Comparison of ENCODE assay signal across 8 mouse cellular contexts in genomic region chr17:33928251-33928947, GRCm38 (mm10). TPM values are rescaled to one million over a fixed set of nuclear protein-coding genes. Genes with fewer than 3 reads are reported as not detected.
DNase-seq lines count a peak whose midpoint lies in the region; ATAC-seq and TF ChIP-seq lines count a peak whose summit lies in the region.

No protein-coding gene starts in this region.

- peaks cover 24% of the 10 kb centered on the region for H3K79me2 ChIP-seq in MEL (ENCODE audit: control insufficient read depth, insufficient read depth, low read length, poor library complexity)

- TF ChIP-seq CTCF in MEL (IDR thresholded peaks at IDR 0.05 in 2 of 3, conservative IDR thresholded peaks at IDR 0.05 in 1 of 3; ENCODE audit: control insufficient read depth in 1 of 3, insufficient read depth in 1 of 3, low read depth in 2 of 3, low read length in 3 of 3, poor library complexity in 1 of 3, severe bottlenecking in 1 of 3) = no peak

- no peak for TF ChIP-seq POLR2A in MEL (IDR thresholded peaks at IDR 0.05; ENCODE audit: control insufficient read depth in 1 of 2, insufficient read depth in 1 of 2, low read depth in 1 of 2, low read length in 2 of 2, poor library complexity in 1 of 2)

- peak overlapping the region; percentile 96 for H3K4me3 ChIP-seq in heart, embryonic 13.5 days
- peak overlapping the region; percentile 74 to 78 for H3K4me3 ChIP-seq in MEL (ENCODE audit: control insufficient read depth in 1 of 2, insufficient read depth in 1 of 2, low read depth in 2 of 2, low read length in 2 of 2)
- H3K4me3 ChIP-seq in hindbrain, embryonic 10.5 days = peak overlapping the region; percentile 87
- peak overlapping the region; percentile 97 for H3K4me3 ChIP-seq in midbrain, embryonic 10.5 days

- no peak for DNase-seq in heart, postnatal 14 days
- no peak for DNase-seq in MEL (ENCODE audit: low read depth, low spot score)
- no peak for DNase-seq in hindbrain, embryonic 10.5 days (ENCODE audit: low spot score)
- DNase-seq in midbrain, embryonic 10.5 days (ENCODE audit: low spot score) = no peak
- no peak for DNase-seq in layer of hippocampus, adult 9-10 months (ENCODE audit: low spot score)
- DNase-seq in left cerebral cortex, adult 9 months (ENCODE audit: low spot score in 2 of 2) = no peak
- no peak for DNase-seq in cerebellum, adult 11 months

- peak overlapping the region; percentile 98 for H3K9ac ChIP-seq in heart, embryonic 13.5 days
- peak overlapping the region; percentile 75 for H3K9ac ChIP-seq in MEL (ENCODE audit: control insufficient read depth, low read depth, low read length, poor library complexity, severe bottlenecking)

- 59% methylated on average over 21 of the region's 21 CpGs for WGBS in heart, embryonic 13.5 days
- WGBS in hindbrain, embryonic 10.5 days = 64% methylated on average over 21 of the region's 21 CpGs
- WGBS in midbrain, embryonic 10.5 days = 63% methylated on average over 21 of the region's 21 CpGs

- no peak for TF ChIP-seq EP300 in MEL (IDR thresholded peaks at IDR 0.05; ENCODE audit: low read depth in 1 of 2, low read length in 2 of 2)

- H3K9me3 ChIP-seq in heart, embryonic 13.5 days = no peaks in the 10 kb centered on the region
- no peaks in the 10 kb centered on the region for H3K9me3 ChIP-seq in MEL (replicated peaks; ENCODE audit: insufficient read depth, low read length)
- H3K9me3 ChIP-seq in hindbrain, embryonic 10.5 days = no peaks in the 10 kb centered on the region
- no peaks in the 10 kb centered on the region for H3K9me3 ChIP-seq in midbrain, embryonic 10.5 days (replicated peaks)

- no peaks in the 10 kb centered on the region for H3K27me3 ChIP-seq in heart, embryonic 13.5 days (replicated peaks)
- H3K27me3 ChIP-seq in MEL (ENCODE audit: control insufficient read depth in 1 of 2, insufficient read depth in 2 of 2, low read length in 2 of 2) = no peaks in the 10 kb centered on the region
- peaks cover 5% of the 10 kb centered on the region; the same call in 1 of the 2 replicates for H3K27me3 ChIP-seq in hindbrain, embryonic 10.5 days (ENCODE audit: insufficient read depth, poor library complexity, severe bottlenecking)
- H3K27me3 ChIP-seq in midbrain, embryonic 10.5 days (ENCODE audit: low read depth, poor library complexity, severe bottlenecking) = no peaks in the 10 kb centered on the region

- H3K4me2 ChIP-seq in heart, embryonic 13.5 days = peak overlapping the region; percentile 100

- H3K36me3 ChIP-seq in heart, embryonic 13.5 days = peaks cover 46% of the 10 kb centered on the region
- H3K36me3 ChIP-seq in MEL (ENCODE audit: control insufficient read depth in 1 of 2, insufficient read depth in 2 of 2, low read length in 2 of 2) = peaks cover 0 to 8% of the 10 kb centered on the region in 2 experiments; a peak in 2 of 4 replicates
- H3K36me3 ChIP-seq in hindbrain, embryonic 10.5 days = peaks cover 47% of the 10 kb centered on the region
- peaks cover 38% of the 10 kb centered on the region for H3K36me3 ChIP-seq in midbrain, embryonic 10.5 days

- TF ChIP-seq RAD21 in MEL (IDR thresholded peaks at IDR 0.05; ENCODE audit: low read depth, low read length) = no peak

- intact Hi-C loops in heart, postnatal 14 days (cut with DNase I) = no loop called here

- H3K27ac ChIP-seq in heart, embryonic 13.5 days (replicated peaks) = peak overlapping the region; percentile 99; the same call in 1 of the 2 replicates
- peak overlapping the region; percentile 56 for H3K27ac ChIP-seq in MEL (ENCODE audit: control insufficient read depth, low read depth, low read length)
- peak overlapping the region; percentile 95 for H3K27ac ChIP-seq in hindbrain, embryonic 10.5 days
- peak overlapping the region; percentile 93 for H3K27ac ChIP-seq in midbrain, embryonic 10.5 days (replicated peaks)

- H3K4me1 ChIP-seq in heart, embryonic 13.5 days = peaks cover 25% of the 10 kb centered on the region
- peaks cover 2 to 24% of the 10 kb centered on the region in 2 experiments for H3K4me1 ChIP-seq in MEL (ENCODE audit: control insufficient read depth in 1 of 2, insufficient read depth in 2 of 2, low read length in 2 of 2)
- H3K4me1 ChIP-seq in hindbrain, embryonic 10.5 days (replicated peaks) = peaks cover 45% of the 10 kb centered on the region
- peaks cover 41% of the 10 kb centered on the region for H3K4me1 ChIP-seq in midbrain, embryonic 10.5 days

- ATAC-seq in heart, embryonic 13.5 days (ENCODE audit: extremely low read depth, insufficient number of reproducible peaks, low FRiP score, low TSS enrichment) = no peak

TF ChIP-seq in MEL, 35 proteins besides CTCF, POLR2A, EP300 and RAD21:
- TF ChIP-seq ZMIZ1 (IDR thresholded peaks at IDR 0.05; ENCODE audit: low read depth, low read length) (0 out of 2 replicates have a peak, but pooled peaks have one; percentile 7), MAZ (IDR thresholded peaks at IDR 0.05; ENCODE audit: low read depth, low read length) (no peak)

RNA-seq across cellular contexts. Expression of gene Rgl2, which starts 0.9 kb away (rescaled TPM):
- 32.6 and 37.6 TPM in 2 replicates for polyA plus RNA-seq in heart, embryonic 13.5 days (2015; fragmentation: Nextera tagmentation; extraction: Ambion mirVana)
- total RNA-seq in heart, postnatal 14 days (2021) = 10 to 100 TPM; 54.7 to 58.6 TPM
- total RNA-seq in MEL (2012; rRNA removed) = 19.0 and 24.9 TPM in 2 replicates
- polyA plus RNA-seq in MEL (2012; ENCODE audit: insufficient read depth in 1 of 2, insufficient read length in 2 of 2, low read depth in 1 of 2, low replicate concordance in 2 of 2, missing spikeins in 1 of 2) = 10 to 100 TPM in 1 of 2 experiments, not detected in 1; 43.6 TPM
- polyA plus RNA-seq in hindbrain, embryonic 10.5 days (2016; fragmentation: Nextera tagmentation; extraction: Ambion mirVana) = 45.2 and 55.7 TPM in 2 replicates
- polyA plus RNA-seq in midbrain, embryonic 10.5 days (2016; fragmentation: Nextera tagmentation; extraction: Ambion mirVana) = 43.1 and 46.9 TPM in 2 replicates

RNA-seq across cellular contexts. Expression of gene Pfdn6, which starts 11.7 kb away (rescaled TPM):
- polyA plus RNA-seq in heart, embryonic 13.5 days (2015; fragmentation: Nextera tagmentation; extraction: Ambion mirVana) = 113 and 125 TPM in 2 replicates
- 10 to 100 TPM; 62.7 to 73.7 TPM for total RNA-seq in heart, postnatal 14 days (2021)
- 189 and 239 TPM in 2 replicates for total RNA-seq in MEL (2012; rRNA removed)
- polyA plus RNA-seq in MEL (2012; ENCODE audit: insufficient read depth in 1 of 2, insufficient read length in 2 of 2, low read depth in 1 of 2, low replicate concordance in 2 of 2, missing spikeins in 1 of 2) = 100 to 1,000 TPM in 1 of 2 experiments, not detected in 1; 222 TPM
- 228 TPM in 2 replicates for polyA plus RNA-seq in hindbrain, embryonic 10.5 days (2016; fragmentation: Nextera tagmentation; extraction: Ambion mirVana)
- 214 and 240 TPM in 2 replicates for polyA plus RNA-seq in midbrain, embryonic 10.5 days (2016; fragmentation: Nextera tagmentation; extraction: Ambion mirVana)

RNA-seq across cellular contexts. Expression of gene Wdr46, which starts 12.1 kb away (rescaled TPM):
- 20.5 and 20.6 TPM in 2 replicates for polyA plus RNA-seq in heart, embryonic 13.5 days (2015; fragmentation: Nextera tagmentation; extraction: Ambion mirVana)
- 10 to 100 TPM; 10.4 to 11.5 TPM for total RNA-seq in heart, postnatal 14 days (2021)
- total RNA-seq in MEL (2012; rRNA removed) = 97.6 and 100 TPM in 2 replicates
- polyA plus RNA-seq in MEL (2012; ENCODE audit: insufficient read depth in 1 of 2, insufficient read length in 2 of 2, low read depth in 1 of 2, low replicate concordance in 2 of 2, missing spikeins in 1 of 2) = 100 to 1,000 TPM in 1 of 2 experiments, not detected in 1; 131 TPM
- polyA plus RNA-seq in hindbrain, embryonic 10.5 days (2016; fragmentation: Nextera tagmentation; extraction: Ambion mirVana) = 47.0 and 51.8 TPM in 2 replicates
- polyA plus RNA-seq in midbrain, embryonic 10.5 days (2016; fragmentation: Nextera tagmentation; extraction: Ambion mirVana) = 47.8 and 52.5 TPM in 2 replicates

RNA-seq across cellular contexts. Expression of gene Zbtb22, which starts 12.7 kb away (rescaled TPM):
- polyA plus RNA-seq in heart, embryonic 13.5 days (2015; fragmentation: Nextera tagmentation; extraction: Ambion mirVana) = 12.8 and 12.9 TPM in 2 replicates
- total RNA-seq in heart, postnatal 14 days (2021) = 10 to 100 TPM; 16.8 to 20.3 TPM
- total RNA-seq in MEL (2012; rRNA removed) = 18.6 and 20.2 TPM in 2 replicates
- polyA plus RNA-seq in MEL (2012; ENCODE audit: insufficient read depth in 1 of 2, insufficient read length in 2 of 2, low read depth in 1 of 2, low replicate concordance in 2 of 2, missing spikeins in 1 of 2) = 10 to 100 TPM in 1 of 2 experiments, not detected in 1; 30.0 TPM
- polyA plus RNA-seq in hindbrain, embryonic 10.5 days (2016; fragmentation: Nextera tagmentation; extraction: Ambion mirVana) = 23.0 and 24.0 TPM in 2 replicates
- 23.5 and 24.1 TPM in 2 replicates for polyA plus RNA-seq in midbrain, embryonic 10.5 days (2016; fragmentation: Nextera tagmentation; extraction: Ambion mirVana)

RNA-seq across cellular contexts. Expression of gene Tapbp, which starts 12.7 kb away (rescaled TPM):
- polyA plus RNA-seq in heart, embryonic 13.5 days (2015; fragmentation: Nextera tagmentation; extraction: Ambion mirVana) = 34.2 and 36.8 TPM in 2 replicates
- 100 to 1,000 TPM in 1 of 2 experiments, 10 to 100 TPM in 1; 92.8 to 100 TPM for total RNA-seq in heart, postnatal 14 days (2021)
- total RNA-seq in MEL (2012; rRNA removed) = 14.7 and 24.3 TPM in 2 replicates
- 10 to 100 TPM in 1 of 2 experiments, not detected in 1; 33.3 TPM for polyA plus RNA-seq in MEL (2012; ENCODE audit: insufficient read depth in 1 of 2, insufficient read length in 2 of 2, low read depth in 1 of 2, low replicate concordance in 2 of 2, missing spikeins in 1 of 2)
- 14.5 and 17.2 TPM in 2 replicates for polyA plus RNA-seq in hindbrain, embryonic 10.5 days (2016; fragmentation: Nextera tagmentation; extraction: Ambion mirVana)
- 14.9 and 17.3 TPM in 2 replicates for polyA plus RNA-seq in midbrain, embryonic 10.5 days (2016; fragmentation: Nextera tagmentation; extraction: Ambion mirVana)
